Mouse (Mus musculus) bone marrow macrophage, adult 2 months (primary cell): ENCODE data around the gene Tead1.

ENCODE experiments used
- CTCF ChIP-seq: IDR thresholded peaks from 2 replicates; pipeline ENCODE4 v1.5.1; 2012; ENCODE audit warnings: low read depth, mild to moderate bottlenecking, low read length, moderate library complexity
- POLR2A ChIP-seq: IDR thresholded peaks from 2 replicates; pipeline ENCODE4 v1.6.1; 2012; ENCODE audit warnings: mild to moderate bottlenecking, low read depth, low read length, borderline replicate concordance

- TF ChIP-seq CTCF (no peak), POLR2A (no peak)
Observed at GRCm38 (mm10) chr7:112918279-112918991, 239.3 kb downstream of the Tead1 start.
